Mouse (Mus musculus): Measurements from ENCODE around the gene Sept8. TPM values are rescaled to one million over a fixed set of nuclear protein-coding genes. Genes with fewer than 3 reads are reported as not detected.
"Not testable (repeated sequence)": the region's sequence is repeated elsewhere in the genome, so short reads cannot be mapped to it uniquely, and the experiment has no call there.

Sept8 gene
- polyA plus RNA-seq, 1 experiment from 2014 or later: 25.1 TPM

- WGBS: 63% methylated on average over 12 of the region's 12 CpGs
- Histone ChIP-seq H3K4me1 (replicated peaks) (peaks cover 12% of the 10 kb centered on the region), H3K36me3 (no peaks in the 10 kb centered on the region), H3K4me3 (no peak overlapping the region), H3K9ac (no peak overlapping the region), H3K27ac (ENCODE audit: poor library complexity, severe bottlenecking) (no peak overlapping the region), H3K9me3 (replicated peaks) (0 out of 2 replicates have a peak, but pooled peaks cover 4% of the 10 kb centered on the region), H3K27me3 (replicated peaks) (no peaks in the 10 kb centered on the region), H3K4me2 (no peak overlapping the region)
- no peak for ATAC-seq (ENCODE audit: insufficient number of reproducible peaks, low FRiP score)
Observed at GRCm38 (mm10) chr11:53551754-53552153, 32.7 kb downstream of the Sept8 start.

DNA sequence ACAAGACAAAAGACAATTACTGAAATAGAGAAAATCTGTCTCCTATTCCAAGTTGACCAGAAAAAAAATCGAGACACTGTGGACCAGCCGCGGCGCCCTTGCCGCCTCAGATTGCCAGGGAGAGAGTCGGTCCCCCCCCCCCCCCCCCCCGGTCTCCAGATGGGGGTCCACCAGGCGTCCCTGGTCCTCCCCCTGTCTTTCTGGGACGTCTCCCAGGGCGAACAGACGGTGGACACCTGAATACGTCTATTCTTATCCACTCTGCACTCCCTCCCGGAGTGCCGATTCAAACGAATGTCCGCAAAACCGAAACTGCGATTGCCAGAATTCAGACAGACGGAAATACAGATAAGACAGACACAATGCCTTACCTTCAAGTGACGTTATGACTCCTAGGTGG lies 37.5 kb downstream of the Sept8 start:
- H3K36me3 ChIP-seq; H3K27me3 ChIP-seq (replicated peaks); ATAC-seq (ENCODE audit: insufficient number of reproducible peaks, low FRiP score); H3K4me1 ChIP-seq (replicated peaks); H3K9me3 ChIP-seq (replicated peaks); H3K4me3 ChIP-seq; H3K9ac ChIP-seq; H3K27ac ChIP-seq (ENCODE audit: poor library complexity, severe bottlenecking); H3K4me2 ChIP-seq: not testable (repeated sequence)
- WGBS: 94% methylated on average over 15 of the region's 20 CpGs

- H3K4me2 ChIP-seq; H3K36me3 ChIP-seq; ATAC-seq (ENCODE audit: insufficient number of reproducible peaks, low FRiP score); H3K4me1 ChIP-seq (replicated peaks); H3K9ac ChIP-seq; H3K27me3 ChIP-seq (replicated peaks); H3K27ac ChIP-seq (ENCODE audit: poor library complexity, severe bottlenecking); H3K9me3 ChIP-seq (replicated peaks); H3K4me3 ChIP-seq: not testable (repeated sequence)
- 74% methylated on average over 2 of the region's 3 CpGs for WGBS
Observed at GRCm38 (mm10) chr11:53557992-53558391, 38.9 kb downstream of the Sept8 start.

DNA sequence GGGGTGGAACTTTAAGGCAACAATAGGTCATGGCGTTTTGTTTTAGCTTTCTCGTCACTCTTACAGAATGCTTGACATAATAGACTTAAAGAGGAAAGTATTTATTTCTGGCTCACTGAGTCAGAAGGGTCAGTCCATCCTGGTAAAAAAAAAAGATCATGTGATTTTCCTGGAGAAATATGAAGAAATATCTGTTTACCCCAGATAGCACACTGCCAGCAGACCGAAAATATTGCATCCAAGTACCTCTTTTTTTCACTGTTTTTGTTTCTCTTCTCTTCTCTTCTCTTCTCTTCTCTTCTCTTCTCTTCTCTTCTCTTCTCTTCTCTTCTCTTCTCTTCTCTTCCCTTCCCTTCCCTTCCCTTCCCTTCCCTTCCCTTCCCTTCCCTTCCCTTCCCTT lies 40.9 kb downstream of the Sept8 start:
- not testable (repeated sequence) for H3K4me1 ChIP-seq (replicated peaks); H3K9ac ChIP-seq; H3K4me3 ChIP-seq; H3K36me3 ChIP-seq; H3K4me2 ChIP-seq; H3K27me3 ChIP-seq (replicated peaks); H3K9me3 ChIP-seq (replicated peaks); H3K27ac ChIP-seq (ENCODE audit: poor library complexity, severe bottlenecking); ATAC-seq (ENCODE audit: insufficient number of reproducible peaks, low FRiP score)
- 77% methylated on average over 1 of the region's 3 CpGs for WGBS

DNA sequence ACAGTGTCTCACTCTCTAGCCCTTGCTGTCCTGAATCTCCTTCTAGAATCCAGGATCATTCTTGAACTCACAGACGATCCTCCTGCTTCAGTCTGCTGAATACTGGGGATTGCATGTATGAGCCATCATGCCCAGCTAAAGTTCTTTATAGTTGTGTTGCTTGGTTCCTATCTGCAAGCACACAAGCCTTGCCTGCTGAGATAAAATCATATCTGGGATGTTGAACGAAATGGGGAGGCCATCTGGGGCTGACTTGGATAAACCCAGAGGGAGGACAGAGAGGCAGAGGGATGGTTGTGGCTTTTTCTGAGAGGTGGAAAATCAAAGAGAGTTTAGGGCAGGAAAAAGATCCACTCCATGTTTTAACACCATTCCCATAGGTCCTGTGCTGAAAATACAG lies 42.9 kb downstream of the Sept8 start:
- no peaks in the 10 kb centered on the region for H3K9me3 ChIP-seq (replicated peaks)
- H3K9ac ChIP-seq: no peak overlapping the region
- no peaks in the 10 kb centered on the region for H3K27me3 ChIP-seq (replicated peaks)
- H3K4me2 ChIP-seq: no peak overlapping the region
- no peak for ATAC-seq (ENCODE audit: insufficient number of reproducible peaks, low FRiP score)
- no peaks in the 10 kb centered on the region for H3K36me3 ChIP-seq
- no peaks in the 10 kb centered on the region for H3K4me1 ChIP-seq (replicated peaks)
- WGBS: 65% methylated on average over 2 of the region's 2 CpGs
- H3K27ac ChIP-seq (ENCODE audit: poor library complexity, severe bottlenecking): no peak overlapping the region
- H3K4me3 ChIP-seq: no peak overlapping the region

DNA sequence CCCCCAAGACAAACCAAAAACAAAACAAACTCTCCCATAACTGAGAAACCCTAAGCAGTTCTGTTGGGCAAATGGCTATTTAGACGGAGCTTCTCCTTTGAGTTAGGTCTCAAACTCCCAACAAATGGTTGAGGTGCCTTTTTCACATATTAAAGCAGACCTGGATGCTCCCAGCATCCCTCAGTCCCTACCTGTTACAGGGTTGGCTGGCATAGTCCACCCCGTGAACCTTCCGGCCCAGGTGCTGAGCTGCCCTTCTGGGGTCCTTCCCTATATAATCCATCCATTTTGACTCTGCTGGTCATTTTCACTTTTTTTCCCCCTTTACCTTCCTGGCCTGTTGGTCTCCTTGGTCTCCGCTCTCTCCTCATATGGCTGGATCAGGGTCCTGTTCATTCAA lies 47.6 kb downstream of the Sept8 start:
- Histone ChIP-seq H3K9ac (no peak overlapping the region; the same call in 1 of the 2 replicates), H3K27me3 (replicated peaks) (no peaks in the 10 kb centered on the region), H3K27ac (ENCODE audit: poor library complexity, severe bottlenecking) (no peak overlapping the region), H3K4me2 (peak overlapping the region; percentile 74), H3K9me3 (replicated peaks) (no peaks in the 10 kb centered on the region), H3K4me1 (replicated peaks) (0 out of 2 replicates have a peak, but pooled peaks cover 4% of the 10 kb centered on the region), H3K4me3 (peak overlapping the region; percentile 91), H3K36me3 (no peaks in the 10 kb centered on the region; the same call in 1 of the 2 replicates)
- WGBS: 82% methylated on average over 4 of the region's 4 CpGs
- no peak for ATAC-seq (ENCODE audit: insufficient number of reproducible peaks, low FRiP score)

DNA sequence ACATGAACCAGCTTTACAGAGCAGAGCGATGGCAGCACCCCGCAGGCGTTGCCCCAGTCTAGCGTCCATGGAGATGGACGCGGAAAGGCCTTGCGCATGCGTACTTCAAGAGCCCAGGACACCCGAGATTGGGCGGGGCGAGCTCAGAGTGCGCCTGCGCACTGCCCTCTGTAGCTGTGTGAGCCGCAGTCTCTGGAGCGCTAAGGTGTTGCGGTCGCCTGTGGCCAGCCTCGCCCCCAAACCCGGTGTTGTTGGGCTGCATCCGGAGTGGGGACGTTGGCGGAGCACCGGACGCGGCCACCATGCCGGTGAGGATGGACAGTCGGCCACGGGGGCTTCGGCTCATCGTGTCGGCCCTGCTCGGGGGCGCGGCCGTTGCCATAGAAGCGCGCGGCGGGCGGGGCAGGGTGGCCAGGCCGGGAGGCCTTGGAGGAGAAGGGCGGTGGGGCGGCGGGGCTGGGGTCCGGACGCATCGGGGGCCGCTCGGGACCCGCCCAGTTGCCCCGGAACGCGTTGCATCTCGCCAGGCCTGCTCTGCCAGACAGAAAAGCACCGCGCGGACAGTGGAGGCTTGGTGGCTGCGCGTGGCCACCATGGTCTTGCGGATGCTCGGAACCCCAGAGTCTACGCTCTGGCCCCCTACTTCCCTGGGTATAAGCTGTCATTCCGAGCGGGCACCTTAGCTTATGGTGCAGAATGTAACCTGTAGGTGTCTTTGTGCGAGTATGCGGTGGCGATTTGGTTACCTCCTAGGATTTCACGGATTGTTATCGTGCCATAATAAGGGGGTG lies 48.4 kb downstream of the Sept8 start, which contains the start of gene Kif3a:
Gene Kif3a, plus strand, starts transcription at position 156 of the 791 bp plus-strand sequence.
- H3K4me3 ChIP-seq: peak within 1 kb of the TSS; percentile 91
- H3K9ac ChIP-seq: peak within 1 kb of the TSS; percentile 84
- H3K27ac ChIP-seq (ENCODE audit: poor library complexity, severe bottlenecking): no peak within 1 kb of the TSS
- WGBS: 2% methylated on average over 67 of the region's 69 CpGs
- ATAC-seq (ENCODE audit: insufficient number of reproducible peaks, low FRiP score): peak; percentile 95
- H3K4me2 ChIP-seq: peak within 1 kb of the TSS; percentile 74
- no peaks in the 10 kb centered on the region; the same call in 1 of the 2 replicates for H3K36me3 ChIP-seq
- H3K9me3 ChIP-seq (replicated peaks): no peaks in the 10 kb centered on the region
- H3K4me1 ChIP-seq (replicated peaks): 0 out of 2 replicates have a peak, but pooled peaks cover 4% of the 10 kb centered on the region
- no peaks in the 10 kb centered on the region for H3K27me3 ChIP-seq (replicated peaks)

DNA sequence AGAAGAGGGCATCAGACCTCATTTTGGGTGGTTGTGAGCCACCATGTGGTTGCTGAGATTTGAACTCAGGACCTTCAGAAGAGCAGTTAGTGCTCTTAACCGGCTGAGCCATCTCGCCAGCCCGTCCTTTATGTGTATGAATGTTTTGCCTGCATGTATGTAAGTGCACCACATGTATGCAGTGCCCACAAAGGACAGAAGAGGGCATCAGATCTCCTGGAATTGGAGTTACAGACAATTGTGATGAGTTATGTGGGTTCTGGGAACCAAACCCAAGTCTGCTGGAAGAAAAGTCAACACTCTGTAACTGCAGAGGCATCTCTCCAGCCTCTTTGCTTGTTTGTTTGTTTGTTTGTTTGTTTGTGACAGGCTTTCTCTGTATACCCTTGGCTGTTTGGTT lies 61.5 kb downstream of the Sept8 start:
- WGBS: 98% methylated on average over 3 of the region's 3 CpGs
- ATAC-seq (ENCODE audit: insufficient number of reproducible peaks, low FRiP score): no peak
- H3K4me3 ChIP-seq: no peak overlapping the region

DNA sequence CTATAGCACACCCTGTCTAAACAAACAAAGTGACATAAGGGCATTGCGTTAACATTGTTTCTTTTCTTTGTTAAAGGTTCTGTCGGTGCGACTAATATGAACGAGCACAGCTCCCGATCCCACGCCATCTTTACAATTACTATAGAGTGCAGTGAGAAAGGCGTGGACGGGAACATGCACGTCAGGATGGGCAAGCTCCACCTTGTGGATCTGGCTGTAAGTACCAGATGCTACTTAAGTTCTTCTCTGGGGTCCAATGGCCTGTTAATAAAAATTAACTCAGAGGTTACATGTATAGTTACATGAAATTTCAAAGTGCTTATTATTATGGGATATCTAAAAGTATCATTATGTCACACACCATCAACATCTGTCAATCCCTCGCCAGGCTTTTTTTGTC lies 64.1 kb downstream of the Sept8 start:
- peaks cover 54% of the 10 kb centered on the region for H3K36me3 ChIP-seq

More for the DNA sequence above, 61.5 kb downstream of the Sept8 start:
- H3K9ac ChIP-seq: no peak overlapping the region
- no peaks in the 10 kb centered on the region for H3K27me3 ChIP-seq (replicated peaks)
- H3K27ac ChIP-seq (ENCODE audit: poor library complexity, severe bottlenecking): no peak overlapping the region
- H3K4me1 ChIP-seq (replicated peaks): peaks cover 1% of the 10 kb centered on the region
- no peak overlapping the region for H3K4me2 ChIP-seq
- no peaks in the 10 kb centered on the region for H3K9me3 ChIP-seq (replicated peaks)
- peaks cover 44% of the 10 kb centered on the region for H3K36me3 ChIP-seq

GRCm38 (mm10) chr11:53584849-53585248 lies 65.8 kb downstream of the Sept8 start:
- peaks cover 47% of the 10 kb centered on the region for H3K36me3 ChIP-seq
- 61% methylated on average over 3 of the region's 3 CpGs for WGBS
- H3K4me2 ChIP-seq: no peak overlapping the region

More for the DNA sequence above, 64.1 kb downstream of the Sept8 start:
- Histone ChIP-seq H3K4me2 (no peak overlapping the region), H3K9me3 (replicated peaks) (no peaks in the 10 kb centered on the region), H3K27ac (ENCODE audit: poor library complexity, severe bottlenecking) (no peak overlapping the region), H3K27me3 (replicated peaks) (no peaks in the 10 kb centered on the region), H3K4me3 (no peak overlapping the region), H3K4me1 (replicated peaks) (peaks cover 3% of the 10 kb centered on the region), H3K9ac (no peak overlapping the region)
- WGBS: 78% methylated on average over 10 of the region's 10 CpGs
- no peak for ATAC-seq (ENCODE audit: insufficient number of reproducible peaks, low FRiP score)

DNA sequence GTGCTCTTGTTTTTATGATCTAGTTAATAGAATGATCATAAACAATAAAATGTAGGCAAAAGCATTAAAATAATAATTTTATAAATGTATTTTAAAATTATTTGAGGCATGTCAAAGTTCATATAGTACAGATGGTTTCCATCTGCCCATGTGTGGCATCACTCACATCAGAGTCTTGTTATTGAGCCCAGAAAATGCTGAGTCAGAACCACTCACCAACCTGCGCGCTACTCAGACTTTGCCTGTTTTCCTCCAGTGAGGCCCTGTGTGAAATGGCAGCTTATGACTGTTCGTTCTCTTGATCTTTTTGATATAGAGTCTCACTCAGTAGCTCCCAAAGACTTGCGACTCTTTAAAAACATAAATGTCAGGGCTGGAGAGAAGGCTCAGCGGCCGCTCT lies 66.5 kb downstream of the Sept8 start:
- peaks cover 41% of the 10 kb centered on the region for H3K36me3 ChIP-seq
- no peak overlapping the region for H3K4me3 ChIP-seq
- H3K4me1 ChIP-seq (replicated peaks): peaks cover 3% of the 10 kb centered on the region
- H3K4me2 ChIP-seq: no peak overlapping the region
- no peaks in the 10 kb centered on the region for H3K9me3 ChIP-seq (replicated peaks)
- ATAC-seq (ENCODE audit: insufficient number of reproducible peaks, low FRiP score): no peak
- no peaks in the 10 kb centered on the region for H3K27me3 ChIP-seq (replicated peaks)
- no peak overlapping the region for H3K9ac ChIP-seq
- WGBS: 62% methylated on average over 6 of the region's 6 CpGs
- H3K27ac ChIP-seq (ENCODE audit: poor library complexity, severe bottlenecking): no peak overlapping the region

More at GRCm38 (mm10) chr11:53584849-53585248, 65.8 kb downstream of the Sept8 start:
- Histone ChIP-seq H3K4me3 (no peak overlapping the region), H3K4me1 (replicated peaks) (peaks cover 3% of the 10 kb centered on the region), H3K27ac (ENCODE audit: poor library complexity, severe bottlenecking) (no peak overlapping the region), H3K27me3 (replicated peaks) (no peaks in the 10 kb centered on the region), H3K9ac (no peak overlapping the region), H3K9me3 (replicated peaks) (no peaks in the 10 kb centered on the region)
- no peak for ATAC-seq (ENCODE audit: insufficient number of reproducible peaks, low FRiP score)
